Mouse (Mus musculus) forebrain, embryonic 11.5 days (tissue): ENCODE data around the gene Prl2b1. TPM values are rescaled to one million over a fixed set of nuclear protein-coding genes. Genes with fewer than 3 reads are reported as not detected.

Source experiments
- ATAC-seq: fragments of 200-750 bp; cut with Nextera tagmentation; replicated peaks from 2 replicates; pipeline ENCODE4 v1.8.0; 2017; ENCODE audit warnings: moderate TSS enrichment; ENCODE audit not compliant: low FRiP score
- DNase-seq: peaks from one replicate; pipeline ENCODE4 v3.0.0-alpha.2; 2017; ENCODE audit warnings: low spot score
- H3K27ac ChIP-seq: fragments of 300-500 bp; sonication (generic); 2 replicates; pipeline ENCODE4 v1.5.1; 2014; ENCODE audit warnings: low read depth, low read length
- H3K27me3 ChIP-seq: fragments of 300-500 bp; sonication (generic); 2 replicates; pipeline ENCODE4 v1.6.1; 2014; ENCODE audit warnings: mild to moderate bottlenecking, low read length, mixed read lengths; ENCODE audit not compliant: control insufficient read depth, insufficient read depth
- H3K36me3 ChIP-seq: fragments of 300-500 bp; sonication (generic); 2 replicates; pipeline ENCODE4 v1.6.1; 2014; ENCODE audit warnings: mild to moderate bottlenecking, low read length, moderate library complexity, mixed read lengths; ENCODE audit not compliant: control insufficient read depth, insufficient read depth
- H3K4me1 ChIP-seq: fragments of 300-500 bp; sonication (generic); replicated peaks from 2 replicates; pipeline ENCODE4 v1.6.1; 2014; ENCODE audit warnings: low read length, mixed read lengths; ENCODE audit not compliant: control insufficient read depth, insufficient read depth
- H3K4me2 ChIP-seq: fragments of 300-500 bp; sonication (generic); 2 replicates; pipeline ENCODE4 v1.6.1; 2014; ENCODE audit warnings: low read depth, mild to moderate bottlenecking, low read length, moderate library complexity, mixed read lengths; ENCODE audit not compliant: severe bottlenecking
- H3K4me3 ChIP-seq: fragments of 300-500 bp; sonication (generic); 2 replicates; pipeline ENCODE4 v1.5.1; 2014; ENCODE audit warnings: low read depth, low read length
- H3K9ac ChIP-seq: fragments of 300-500 bp; sonication (generic); 2 replicates; pipeline ENCODE4 v1.6.1; 2014; ENCODE audit warnings: low read length
- H3K9me3 ChIP-seq: fragments of 300-500 bp; sonication (generic); 2 replicates; pipeline ENCODE4 v1.6.1; 2016; ENCODE audit warnings: low read length, mixed read lengths; ENCODE audit not compliant: control insufficient read depth
- WGBS: fragments of 180-500 bp; shearing (Covaris S2); extraction: QIAGEN DNeasy Blood & Tissue Kit; methylation state at CpG from one replicate; pipeline ENCODE4 v1.1.7; 2014; 5-methylcytosine and 5-hydroxymethylcytosine counted together
- polyA plus RNA-seq: library from polyadenylated mRNA; unstranded; fragments of >200 nt; fragmentation: Nextera tagmentation; extraction: Ambion mirVana; gene quantifications from 2 replicates; pipeline ENCODE4 v1.2.1, GENCODE M21; 2014

Prl2b1 gene
- polyA plus RNA-seq = not detected in 2 replicates

DNA sequence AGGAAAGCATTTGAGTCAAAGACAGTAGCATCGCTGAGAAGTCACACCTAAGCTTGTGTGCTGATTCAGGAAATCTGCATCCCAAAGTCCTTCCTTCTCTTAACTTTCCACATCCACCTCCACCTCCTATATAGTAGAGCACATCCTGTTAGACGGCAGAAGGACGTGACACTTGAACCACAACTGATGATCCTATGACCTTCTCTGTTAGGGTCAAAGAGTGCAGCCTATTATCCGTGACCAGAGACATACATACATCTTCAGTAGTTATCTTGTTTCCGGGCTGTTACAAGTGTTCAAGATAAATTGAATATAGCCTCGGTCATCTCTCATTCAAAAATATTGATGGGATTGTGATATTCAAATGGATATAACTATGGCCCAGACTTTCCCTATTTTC lies at the start of gene Prl2b1:
Gene Prl2b1 (minus strand): TSS at position 101 of the 400 bp plus-strand sequence.
- WGBS = 85% methylated on average over 6 of the region's 6 CpGs
- H3K4me3 ChIP-seq = no peak within 1 kb of the TSS
- no peaks in the 10 kb centered on the region for H3K9me3 ChIP-seq
- no peak within 1 kb of the TSS for H3K4me2 ChIP-seq
- ATAC-seq (no peak), DNase-seq (no peak)
- H3K4me1 ChIP-seq = no peaks in the 10 kb centered on the region
- no peaks in the 10 kb centered on the region for H3K36me3 ChIP-seq
- no peak within 1 kb of the TSS for H3K27ac ChIP-seq
- no peak within 1 kb of the TSS for H3K9ac ChIP-seq
- H3K27me3 ChIP-seq = no peaks in the 10 kb centered on the region

- Histone ChIP-seq H3K27me3 (no peaks in the 10 kb centered on the region), H3K4me2 (no peak within 1 kb of the TSS), H3K4me1 (no peaks in the 10 kb centered on the region), H3K4me3 (no peak within 1 kb of the TSS), H3K9ac (no peak within 1 kb of the TSS), H3K27ac (no peak within 1 kb of the TSS), H3K36me3 (no peaks in the 10 kb centered on the region), H3K9me3 (no peaks in the 10 kb centered on the region)
- no peak for ATAC-seq
- DNase-seq = no peak
- WGBS = 87% methylated on average over 3 of the region's 3 CpGs
Observed at GRCm38 (mm10) chr13:27438588-27438987, 47.9 kb upstream of the Prl2b1 start, which contains the start of gene Prl8a6. Gene Prl8a6, minus strand, starts transcription at chr13:27438688.

GRCm38 (mm10) chr13:27433159-27433558 lies 42.5 kb upstream of the Prl2b1 start:
- Histone ChIP-seq H3K4me3 (no peak overlapping the region), H3K36me3 (no peaks in the 10 kb centered on the region), H3K9ac (no peak overlapping the region), H3K27ac (no peak overlapping the region), H3K4me2 (no peak overlapping the region), H3K9me3 (no peaks in the 10 kb centered on the region), H3K4me1 (no peaks in the 10 kb centered on the region), H3K27me3 (no peaks in the 10 kb centered on the region)
- no peak for ATAC-seq
- 85% methylated on average over 1 of the region's 1 CpGs for WGBS
- no peak for DNase-seq

DNA sequence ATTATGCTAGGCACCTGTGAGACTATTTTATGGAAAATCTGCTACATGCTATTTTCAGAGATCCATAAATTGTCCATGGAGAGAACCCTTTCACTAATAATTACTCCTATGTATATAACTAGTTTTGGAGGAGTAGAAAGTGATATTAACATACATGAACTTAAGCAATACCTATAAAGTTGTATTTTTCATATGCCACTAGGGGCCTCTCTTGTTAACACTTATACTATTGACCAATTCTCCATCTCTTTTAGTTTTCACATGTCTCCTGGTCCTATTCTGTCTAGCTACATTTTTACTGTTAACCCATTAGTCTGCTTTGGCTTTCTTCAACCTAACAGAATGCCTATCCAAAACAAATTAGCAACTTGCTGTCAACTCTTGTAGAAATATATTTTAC lies 23.0 kb upstream of the Prl2b1 start:
- ATAC-seq = no peak
- Histone ChIP-seq H3K27me3 (no peaks in the 10 kb centered on the region), H3K36me3 (no peaks in the 10 kb centered on the region), H3K4me3 (no peak overlapping the region), H3K9me3 (no peaks in the 10 kb centered on the region), H3K4me1 (no peaks in the 10 kb centered on the region), H3K9ac (no peak overlapping the region), H3K27ac (no peak overlapping the region), H3K4me2 (no peak overlapping the region)
- DNase-seq = no peak

DNA sequence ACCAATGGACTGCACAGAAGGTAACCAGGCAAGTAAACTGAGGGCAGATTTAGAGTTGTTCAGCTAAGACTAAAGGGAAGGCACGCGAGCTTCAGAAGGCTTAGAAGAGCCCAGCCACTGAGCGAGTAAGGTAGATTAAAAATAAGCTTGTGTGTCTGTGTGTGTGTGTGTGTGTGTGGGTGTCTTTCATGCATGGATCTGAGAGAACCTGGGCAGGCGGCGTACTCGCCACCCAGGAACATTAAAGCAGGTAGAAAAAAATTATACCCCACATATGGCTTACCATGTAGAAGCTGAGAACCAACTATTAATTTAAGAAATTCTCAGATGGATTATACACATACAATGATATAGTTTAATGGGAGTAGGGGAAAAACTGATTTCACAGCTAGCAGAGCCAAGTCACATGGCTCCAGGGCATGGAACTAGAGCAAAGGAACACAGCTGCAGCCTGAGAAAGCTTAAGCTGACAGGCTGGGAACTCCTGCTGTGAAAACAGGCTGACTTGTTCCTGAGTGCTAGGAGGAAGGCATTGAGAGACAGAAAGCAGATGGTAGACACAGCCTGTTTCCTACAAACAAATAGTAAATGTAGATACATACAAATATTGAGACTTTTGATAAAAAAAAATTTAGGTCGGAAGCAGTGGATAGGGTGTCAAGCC lies 8.5 kb upstream of the Prl2b1 start:
- Histone ChIP-seq H3K4me1 (no peaks in the 10 kb centered on the region), H3K27ac (no peak overlapping the region), H3K36me3 (no peaks in the 10 kb centered on the region), H3K4me2 (no peak overlapping the region), H3K9ac (no peak overlapping the region), H3K27me3 (no peaks in the 10 kb centered on the region), H3K4me3 (no peak overlapping the region), H3K9me3 (no peaks in the 10 kb centered on the region)
- WGBS = 88% methylated on average over 7 of the region's 7 CpGs
- DNase-seq = peak; percentile 52
- peak; percentile 21; the same call in 1 of the 2 replicates for ATAC-seq

- Histone ChIP-seq H3K36me3 (no peaks in the 10 kb centered on the region), H3K4me3 (no peak within 1 kb of the TSS), H3K27ac (no peak within 1 kb of the TSS), H3K27me3 (no peaks in the 10 kb centered on the region), H3K9ac (no peak within 1 kb of the TSS), H3K4me1 (no peaks in the 10 kb centered on the region), H3K4me2 (no peak within 1 kb of the TSS), H3K9me3 (no peaks in the 10 kb centered on the region)
- DNase-seq (no peak), ATAC-seq (no peak)
- WGBS = 79% methylated on average over 2 of the region's 2 CpGs
Observed at GRCm38 (mm10) chr13:27345373-27345772, 45.3 kb downstream of the Prl2b1 start, which contains the start of gene Prl8a2. Gene Prl8a2, plus strand, starts transcription at chr13:27345673.

DNA sequence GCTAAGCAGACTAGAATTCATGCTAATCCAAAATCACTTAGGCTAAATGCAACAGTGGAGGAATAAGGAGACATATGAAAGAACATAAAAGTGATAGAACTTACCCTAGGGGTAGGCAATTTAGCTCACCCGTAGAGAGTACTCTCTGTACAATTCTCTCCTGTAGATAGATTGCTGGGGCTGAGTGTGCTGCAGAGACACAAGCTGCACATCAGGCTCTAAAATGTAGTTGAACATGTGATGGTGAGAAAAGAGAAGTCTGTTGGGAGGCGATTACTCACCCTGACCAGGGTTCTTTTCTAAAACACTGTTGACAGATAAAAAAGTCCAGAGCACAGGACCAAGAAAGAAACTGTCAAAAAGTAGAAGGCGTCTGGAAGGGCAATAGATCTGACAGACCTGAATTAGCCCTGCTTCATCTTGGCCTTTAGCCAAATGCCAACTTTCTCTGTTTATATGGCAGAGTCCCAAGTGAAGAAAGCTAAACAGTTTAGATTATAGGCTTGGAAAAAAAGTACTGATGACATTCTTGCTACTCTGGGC lies 47.8 kb downstream of the Prl2b1 start:
- no peak for ATAC-seq
- Histone ChIP-seq H3K36me3 (no peaks in the 10 kb centered on the region), H3K27ac (no peak overlapping the region), H3K9ac (no peak overlapping the region), H3K4me2 (no peak overlapping the region), H3K4me3 (no peak overlapping the region), H3K27me3 (no peaks in the 10 kb centered on the region), H3K4me1 (no peaks in the 10 kb centered on the region), H3K9me3 (no peaks in the 10 kb centered on the region)
- DNase-seq = no peak
- WGBS = 84% methylated on average over 3 of the region's 3 CpGs

- 44% methylated on average over 1 of the region's 1 CpGs for WGBS
- peak; percentile 50 for DNase-seq
Observed at GRCm38 (mm10) chr13:27334989-27335388, 55.7 kb downstream of the Prl2b1 start.

More at GRCm38 (mm10) chr13:27334989-27335388, 55.7 kb downstream of the Prl2b1 start:
- no peaks in the 10 kb centered on the region for H3K36me3 ChIP-seq
- H3K9ac ChIP-seq = no peak overlapping the region
- no peak overlapping the region for H3K4me3 ChIP-seq
- no peaks in the 10 kb centered on the region for H3K27me3 ChIP-seq
- H3K9me3 ChIP-seq = no peaks in the 10 kb centered on the region
- H3K4me1 ChIP-seq = no peaks in the 10 kb centered on the region
- no peak overlapping the region for H3K27ac ChIP-seq
- ATAC-seq = peak; percentile 94
- H3K4me2 ChIP-seq = no peak overlapping the region
